Mouse (Mus musculus): ENCODE results near the gene Fgfr3. TPM values are rescaled to one million over a fixed set of nuclear protein-coding genes. Genes with fewer than 3 reads are reported as not detected.

Gene Fgfr3
- polyA plus RNA-seq, 1 experiment = not detected

- whole genome bisulfite sequencing = 15% methylated on average over 24 of the region's 24 CpGs
- TF ChIP-seq CTCF (IDR thresholded peaks at IDR 0.05; ENCODE audit: insufficient read depth, low read depth, low read length) (no peak), POLR2A (IDR thresholded peaks at IDR 0.05; ENCODE audit: insufficient read depth, low read depth, low read length) (no peak)
- Histone ChIP-seq H3K4me1 (ENCODE audit: control insufficient read depth, insufficient read depth, low read length) (peaks cover 23% of the 10 kb centered on the region), H3K27ac (ENCODE audit: insufficient read depth, low read depth, low read length) (no peak overlapping the region), H3K4me3 (ENCODE audit: insufficient read depth, low read depth, low read length) (peak overlapping the region; percentile 50)
Observed at GRCm38 (mm10) chr5:33695718-33696121, 25.8 kb upstream of the Fgfr3 start.

- Histone ChIP-seq H3K4me3 (ENCODE audit: insufficient read depth, low read depth, low read length) (no peak overlapping the region), H3K4me1 (ENCODE audit: control insufficient read depth, insufficient read depth, low read length) (peaks cover 23% of the 10 kb centered on the region), H3K27ac (ENCODE audit: insufficient read depth, low read depth, low read length) (no peak overlapping the region)
- WGBS = 85% methylated on average over 5 of the region's 5 CpGs
- TF ChIP-seq CTCF (IDR thresholded peaks at IDR 0.05; ENCODE audit: insufficient read depth, low read depth, low read length) (no peak), POLR2A (IDR thresholded peaks at IDR 0.05; ENCODE audit: insufficient read depth, low read depth, low read length) (no peak)
Observed at GRCm38 (mm10) chr5:33696430-33696829, 25.0 kb upstream of the Fgfr3 start.

DNA sequence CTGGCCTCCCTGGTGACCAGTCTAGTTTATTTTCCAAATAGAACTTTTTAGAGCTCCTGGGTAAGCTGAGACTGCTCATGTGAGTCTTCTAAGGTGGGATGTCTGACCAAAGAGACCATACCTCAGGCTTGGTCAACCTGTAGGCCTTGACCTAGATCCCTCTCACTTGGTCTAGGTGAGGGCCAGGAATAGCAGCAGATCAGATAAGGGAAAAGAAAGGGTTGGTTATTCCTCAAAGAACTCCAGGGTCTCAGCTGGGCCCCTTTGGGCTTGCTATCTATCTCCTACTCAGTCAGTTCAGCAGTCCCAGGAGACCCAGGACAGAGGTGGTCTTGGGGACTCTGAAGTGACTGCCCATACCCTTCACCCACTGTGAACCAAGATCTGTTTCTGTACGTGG lies 23.9 kb upstream of the Fgfr3 start:
- no peak for TF ChIP-seq CTCF (IDR thresholded peaks at IDR 0.05; ENCODE audit: insufficient read depth, low read depth, low read length)
- no peak for TF ChIP-seq POLR2A (IDR thresholded peaks at IDR 0.05; ENCODE audit: insufficient read depth, low read depth, low read length)
- WGBS = 82% methylated on average over 1 of the region's 1 CpGs
- Histone ChIP-seq H3K4me1 (ENCODE audit: control insufficient read depth, insufficient read depth, low read length) (peaks cover 21% of the 10 kb centered on the region), H3K4me3 (ENCODE audit: insufficient read depth, low read depth, low read length) (no peak overlapping the region), H3K27ac (ENCODE audit: insufficient read depth, low read depth, low read length) (no peak overlapping the region)

GRCm38 (mm10) chr5:33697947-33698512 lies 23.4 kb upstream of the Fgfr3 start:
- no peak overlapping the region for H3K27ac ChIP-seq (ENCODE audit: insufficient read depth, low read depth, low read length)
- 34% methylated on average over 13 of the region's 13 CpGs for WGBS
- no peak overlapping the region for H3K4me3 ChIP-seq (ENCODE audit: insufficient read depth, low read depth, low read length)
- no peak for TF ChIP-seq CTCF (IDR thresholded peaks at IDR 0.05; ENCODE audit: insufficient read depth, low read depth, low read length)
- TF ChIP-seq POLR2A (IDR thresholded peaks at IDR 0.05; ENCODE audit: insufficient read depth, low read depth, low read length) = no peak
- H3K4me1 ChIP-seq (ENCODE audit: control insufficient read depth, insufficient read depth, low read length) = peaks cover 19% of the 10 kb centered on the region

GRCm38 (mm10) chr5:33698669-33699068 lies 22.8 kb upstream of the Fgfr3 start:
- WGBS = 68% methylated on average over 5 of the region's 5 CpGs
- no peak overlapping the region for H3K27ac ChIP-seq (ENCODE audit: insufficient read depth, low read depth, low read length)
- H3K4me1 ChIP-seq (ENCODE audit: control insufficient read depth, insufficient read depth, low read length) = peaks cover 19% of the 10 kb centered on the region
- H3K4me3 ChIP-seq (ENCODE audit: insufficient read depth, low read depth, low read length) = no peak overlapping the region
- no peak for TF ChIP-seq CTCF (IDR thresholded peaks at IDR 0.05; ENCODE audit: insufficient read depth, low read depth, low read length)
- no peak for TF ChIP-seq POLR2A (IDR thresholded peaks at IDR 0.05; ENCODE audit: insufficient read depth, low read depth, low read length)

DNA sequence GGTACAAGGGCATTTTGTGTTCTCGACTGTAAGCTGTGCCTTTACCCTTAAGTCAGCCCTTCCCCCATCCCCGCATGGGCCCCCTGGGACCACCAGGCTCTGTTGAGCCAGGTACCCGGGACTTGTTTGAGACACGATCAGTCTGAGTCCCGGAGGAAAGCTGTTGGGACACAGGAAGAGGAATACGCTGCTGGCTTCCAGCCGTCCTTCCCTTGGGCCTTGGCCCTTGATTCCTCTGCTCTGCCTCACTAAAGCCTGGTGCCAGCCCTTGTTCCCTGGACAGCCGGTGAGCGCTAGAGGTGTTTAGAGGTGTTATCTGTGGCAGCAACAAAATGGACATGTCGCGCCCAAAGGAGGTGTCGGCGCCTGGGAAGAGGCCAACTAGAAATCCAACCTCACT lies 21.5 kb upstream of the Fgfr3 start:
- 71% methylated on average over 13 of the region's 13 CpGs for WGBS
- H3K27ac ChIP-seq (ENCODE audit: insufficient read depth, low read depth, low read length) = no peak overlapping the region

DNA sequence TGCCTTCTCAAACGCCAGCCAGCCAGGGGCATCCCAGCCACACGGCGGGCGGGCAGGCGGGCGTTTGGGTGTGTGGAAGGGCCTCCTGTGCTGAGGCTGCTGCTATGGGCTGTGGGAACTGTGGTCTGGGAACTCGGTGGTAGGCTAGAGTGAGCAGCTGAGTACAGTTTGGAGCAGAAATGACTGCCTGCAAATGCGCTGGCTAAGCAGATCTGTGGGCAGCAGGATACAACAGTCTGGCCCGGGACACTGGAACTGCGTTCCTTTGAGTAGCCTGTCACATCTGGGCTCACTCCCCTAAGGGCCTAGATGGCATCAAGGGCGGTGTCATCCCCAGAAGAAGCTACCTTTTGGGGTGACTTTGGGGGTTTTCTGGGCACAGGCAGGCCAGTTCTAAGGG lies 19.6 kb upstream of the Fgfr3 start:
- peaks cover 22% of the 10 kb centered on the region for H3K4me1 ChIP-seq (ENCODE audit: control insufficient read depth, insufficient read depth, low read length)
- WGBS = 79% methylated on average over 11 of the region's 11 CpGs
- no peak for TF ChIP-seq POLR2A (IDR thresholded peaks at IDR 0.05; ENCODE audit: insufficient read depth, low read depth, low read length)
- TF ChIP-seq CTCF (IDR thresholded peaks at IDR 0.05; ENCODE audit: insufficient read depth, low read depth, low read length) = no peak

More for the DNA sequence above, 21.5 kb upstream of the Fgfr3 start:
- H3K4me3 ChIP-seq (ENCODE audit: insufficient read depth, low read depth, low read length) = no peak overlapping the region
- TF ChIP-seq CTCF (IDR thresholded peaks at IDR 0.05; ENCODE audit: insufficient read depth, low read depth, low read length) = no peak
- TF ChIP-seq POLR2A (IDR thresholded peaks at IDR 0.05; ENCODE audit: insufficient read depth, low read depth, low read length) = no peak
- peaks cover 22% of the 10 kb centered on the region for H3K4me1 ChIP-seq (ENCODE audit: control insufficient read depth, insufficient read depth, low read length)

DNA sequence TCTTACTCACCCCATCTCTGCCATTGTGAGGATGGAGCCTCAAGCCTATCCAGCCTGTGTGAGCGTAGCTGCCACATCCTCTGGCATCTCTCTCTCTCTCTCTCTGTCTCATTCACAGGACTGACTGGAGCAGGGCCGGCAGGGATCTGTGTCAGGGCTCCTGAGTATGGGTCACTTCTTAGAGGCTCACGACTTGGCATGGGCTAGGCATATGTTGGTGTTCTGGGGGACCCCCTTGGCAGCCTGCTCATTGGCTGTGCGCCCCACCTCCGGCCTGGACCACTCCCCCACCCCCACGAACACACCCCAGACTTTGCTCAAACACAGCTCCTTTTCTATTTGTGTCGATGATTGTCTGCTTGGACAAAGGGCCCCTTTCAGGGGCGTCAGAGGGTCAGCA lies 17.5 kb upstream of the Fgfr3 start:
- Histone ChIP-seq H3K4me3 (ENCODE audit: insufficient read depth, low read depth, low read length) (no peak overlapping the region), H3K4me1 (ENCODE audit: control insufficient read depth, insufficient read depth, low read length) (peaks cover 13% of the 10 kb centered on the region; the same call in 1 of the 2 replicates), H3K27ac (ENCODE audit: insufficient read depth, low read depth, low read length) (no peak overlapping the region)
- no peak for TF ChIP-seq POLR2A (IDR thresholded peaks at IDR 0.05; ENCODE audit: insufficient read depth, low read depth, low read length)
- TF ChIP-seq CTCF (IDR thresholded peaks at IDR 0.05; ENCODE audit: insufficient read depth, low read depth, low read length) = no peak
- WGBS = 60% methylated on average over 8 of the region's 8 CpGs

More for the DNA sequence above, 19.6 kb upstream of the Fgfr3 start:
- H3K4me3 ChIP-seq (ENCODE audit: insufficient read depth, low read depth, low read length) = no peak overlapping the region
- H3K27ac ChIP-seq (ENCODE audit: insufficient read depth, low read depth, low read length) = no peak overlapping the region

DNA sequence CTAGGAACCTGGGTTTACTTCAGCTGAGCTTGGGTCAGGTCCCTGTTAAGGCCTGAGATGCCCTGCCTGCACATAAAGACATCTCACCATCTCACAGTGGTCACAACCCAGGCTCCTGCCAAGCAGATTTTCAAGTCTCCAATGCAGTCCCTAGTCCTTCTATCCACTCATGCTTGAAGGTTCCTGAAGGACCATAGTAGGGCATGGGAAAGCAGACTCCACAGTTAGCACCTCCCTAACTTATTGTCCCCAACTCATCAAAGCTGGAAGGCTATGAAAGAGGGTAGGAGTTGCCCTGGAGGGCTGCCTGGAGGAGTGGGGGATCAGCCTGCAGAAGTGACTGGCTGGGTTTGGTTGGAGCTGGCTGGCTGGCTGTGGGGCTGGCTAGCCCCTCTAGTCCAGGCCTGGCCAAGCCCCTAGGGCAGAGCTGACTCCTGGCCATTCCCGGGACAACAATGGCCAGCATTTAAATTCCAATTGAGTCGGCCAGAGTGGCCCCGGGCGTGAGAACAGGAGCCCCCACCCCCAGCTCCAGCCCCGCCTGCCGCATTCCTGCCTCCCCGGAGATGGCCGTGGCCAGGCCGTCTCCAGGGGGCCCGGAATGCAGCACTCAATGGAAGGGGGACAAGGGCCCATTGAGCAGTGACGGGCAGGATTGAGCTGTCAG lies 16.4 kb upstream of the Fgfr3 start:
- 50% methylated on average over 11 of the region's 11 CpGs for WGBS
- H3K4me3 ChIP-seq (ENCODE audit: insufficient read depth, low read depth, low read length) = no peak overlapping the region
- TF ChIP-seq CTCF (IDR thresholded peaks at IDR 0.05; ENCODE audit: insufficient read depth, low read depth, low read length) (no peak), POLR2A (IDR thresholded peaks at IDR 0.05; ENCODE audit: insufficient read depth, low read depth, low read length) (no peak)
- H3K4me1 ChIP-seq (ENCODE audit: control insufficient read depth, insufficient read depth, low read length) = peaks cover 13% of the 10 kb centered on the region; the same call in 1 of the 2 replicates
- H3K27ac ChIP-seq (ENCODE audit: insufficient read depth, low read depth, low read length) = no peak overlapping the region
